Mouse (Mus musculus): Measurements from ENCODE around the gene Csrp3.

Csrp3 gene

DNA sequence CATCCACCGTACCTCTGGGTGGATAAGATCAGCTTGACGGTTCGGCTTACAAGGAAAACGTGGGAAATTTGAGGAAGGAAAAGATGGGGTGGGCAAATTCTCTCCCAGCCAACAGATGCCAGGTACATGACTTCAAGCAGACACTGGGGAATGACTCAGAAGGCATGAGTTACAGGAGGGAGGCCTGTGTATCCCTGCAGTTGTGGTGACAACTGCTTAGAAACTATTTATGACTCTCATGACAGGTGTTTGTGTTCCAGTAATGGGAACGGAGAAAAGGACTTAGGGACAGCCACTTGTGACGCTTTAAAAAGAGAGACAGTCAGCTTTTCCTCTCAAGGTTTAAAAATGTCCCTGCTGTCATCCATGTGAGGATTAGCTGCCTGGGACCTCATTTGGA, 22.3 kb upstream of the Csrp3 start:
- no peak for DNase-seq (ENCODE audit: inconsistent age in 2 of 2, low spot score in 1 of 2)

- DNase-seq (ENCODE audit: inconsistent age in 2 of 2, low spot score in 1 of 2): peak in 1 of 2 experiments; percentile 41
These were observed 19.7 kb upstream of the Csrp3 start for GRCm38 (mm10) chr7:48867576-48867975.

DNA sequence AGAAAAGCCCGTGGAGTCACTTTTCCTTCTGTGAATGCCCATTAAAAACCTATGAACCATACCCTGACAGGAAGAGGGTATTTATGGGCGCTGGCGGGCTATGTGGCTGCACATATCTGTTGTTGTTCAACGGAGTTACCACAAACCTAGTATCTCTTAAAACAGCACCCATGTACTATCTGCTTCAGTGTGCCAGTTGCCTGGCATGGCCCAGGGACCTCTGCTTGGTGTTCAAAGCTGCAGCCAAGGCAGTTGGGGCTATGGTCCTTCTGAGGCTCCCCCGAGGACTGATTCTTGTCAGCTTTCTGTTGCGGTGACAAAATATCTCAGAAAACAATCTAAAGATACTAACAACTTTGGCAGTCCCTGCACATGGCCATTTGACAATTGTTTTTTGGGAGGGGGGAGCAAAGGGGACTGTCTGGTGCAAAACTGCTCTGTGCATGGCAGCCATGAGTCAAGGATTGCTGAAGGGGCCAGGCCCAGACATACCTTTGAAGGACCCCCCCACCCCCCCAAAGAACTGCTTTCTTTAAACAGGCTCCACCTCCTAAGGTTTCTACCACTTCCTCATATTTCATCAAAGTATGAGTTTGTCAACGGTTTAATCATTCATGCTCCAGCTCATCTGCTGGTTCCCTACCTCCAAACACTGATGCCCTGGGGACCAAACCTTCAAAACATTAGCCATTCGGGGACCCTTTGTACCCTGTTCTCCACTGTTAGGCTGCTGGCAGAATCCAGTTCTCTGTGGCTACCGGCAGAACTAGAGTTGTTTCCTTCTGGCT, 17.0 kb upstream of the Csrp3 start:
- no peak for DNase-seq (ENCODE audit: inconsistent age in 2 of 2, low spot score in 1 of 2)

GRCm38 (mm10) chr7:48864199-48864598, 16.4 kb upstream of the Csrp3 start:
- no peak for DNase-seq (ENCODE audit: inconsistent age in 2 of 2, low spot score in 1 of 2)

DNA sequence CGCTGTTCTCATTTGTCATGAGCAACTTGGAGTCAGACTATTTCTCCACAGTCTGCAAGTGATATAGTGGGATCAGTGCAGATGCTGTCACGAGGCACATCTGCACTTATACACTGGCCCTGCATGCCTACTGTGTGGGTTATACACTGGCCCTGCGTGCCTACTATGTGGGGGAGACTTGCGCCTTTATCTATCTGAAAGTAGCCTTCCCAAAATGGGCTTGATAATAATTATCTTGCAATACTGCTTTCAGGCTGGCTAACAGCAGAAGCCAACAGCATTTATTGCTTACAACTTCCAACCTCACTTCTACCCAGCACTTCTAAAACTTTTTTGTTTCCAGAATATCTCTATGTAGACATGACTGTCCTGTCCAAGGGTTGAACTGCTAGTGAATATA, 14.0 kb upstream of the Csrp3 start:
- DNase-seq (ENCODE audit: inconsistent age in 2 of 2, low spot score in 1 of 2): no peak

- DNase-seq (ENCODE audit: inconsistent age in 2 of 2, low spot score in 1 of 2): peak in 1 of 2 experiments; percentile 58
These were observed 13.1 kb upstream of the Csrp3 start for GRCm38 (mm10) chr7:48860948-48861347.

DNA sequence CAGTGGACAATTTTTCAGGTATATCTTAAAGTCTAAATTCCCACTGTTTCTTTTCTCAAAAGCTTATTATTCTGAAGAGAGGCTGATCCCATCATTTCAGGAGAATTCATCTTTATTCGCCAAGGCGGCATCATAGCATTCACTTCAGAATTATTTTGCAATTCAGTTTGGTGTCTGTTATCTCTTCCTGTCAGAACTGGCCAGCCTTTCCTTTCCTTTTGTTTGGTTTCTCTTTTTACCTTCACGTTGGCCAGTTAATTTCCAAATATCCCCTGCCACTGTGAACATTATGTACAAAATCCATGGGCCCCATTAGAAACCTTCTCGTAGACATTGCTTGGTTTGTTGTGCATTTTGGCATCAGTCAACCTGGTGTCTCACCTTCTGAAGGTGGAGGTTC, 11.5 kb upstream of the Csrp3 start:
- DNase-seq (ENCODE audit: inconsistent age in 2 of 2, low spot score in 1 of 2): no peak

GRCm38 (mm10) chr7:48858257-48858656, 10.4 kb upstream of the Csrp3 start:
- DNase-seq (ENCODE audit: inconsistent age in 2 of 2, low spot score in 1 of 2): no peak

- DNase-seq (ENCODE audit: inconsistent age in 2 of 2, low spot score in 1 of 2): no peak
These were observed 7.6 kb upstream of the Csrp3 start for GRCm38 (mm10) chr7:48855461-48855860.

DNA sequence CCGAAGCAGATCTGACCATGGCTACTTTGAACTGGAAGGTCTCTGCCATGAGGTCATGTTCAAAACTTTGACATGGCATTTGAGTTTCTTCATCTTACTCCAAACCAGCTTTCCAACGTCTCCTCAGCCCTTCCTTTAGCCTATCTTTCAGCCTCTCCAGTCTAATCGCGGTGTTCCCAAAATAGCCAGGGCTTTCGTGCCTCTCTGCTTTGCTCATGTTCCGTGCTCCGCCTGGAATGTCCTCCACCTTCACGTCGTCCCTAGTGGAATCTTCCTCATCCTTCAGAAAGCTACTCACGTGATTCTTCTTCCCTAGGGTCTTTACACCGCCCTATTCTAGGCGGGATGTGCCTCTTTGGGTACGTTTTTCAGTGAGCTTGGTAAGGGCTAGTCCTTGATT, 5.7 kb upstream of the Csrp3 start:
- DNase-seq (ENCODE audit: inconsistent age in 2 of 2, low spot score in 1 of 2): no peak

- DNase-seq (ENCODE audit: inconsistent age in 2 of 2, low spot score in 1 of 2): no peak
These were observed 3.8 kb upstream of the Csrp3 start for GRCm38 (mm10) chr7:48851529-48852104.

DNA sequence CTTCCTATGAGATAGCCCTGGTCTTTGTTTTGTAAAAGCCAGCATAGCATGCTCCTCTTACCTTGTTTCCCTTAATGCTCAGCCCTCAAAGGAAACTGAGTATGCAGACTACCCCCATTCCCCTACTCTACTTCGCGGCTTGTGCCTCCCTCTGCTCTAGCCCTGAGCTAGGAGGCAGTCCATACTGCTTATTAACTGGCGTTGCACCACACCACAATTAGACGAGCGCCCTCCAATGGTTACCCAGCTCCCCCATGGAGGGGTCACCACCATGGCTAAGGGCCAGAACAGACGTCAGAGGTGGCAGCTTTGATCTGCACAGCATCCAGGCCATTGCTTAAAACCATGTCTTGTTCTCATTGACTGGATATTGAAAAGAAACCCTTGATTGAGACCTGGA, 1.1 kb downstream of the Csrp3 start:
- no peak for DNase-seq (ENCODE audit: inconsistent age in 2 of 2, low spot score in 1 of 2)

- no peak for DNase-seq (ENCODE audit: inconsistent age in 2 of 2, low spot score in 1 of 2)
These were observed 2.4 kb downstream of the Csrp3 start for GRCm38 (mm10) chr7:48845213-48845973.

- no peak for DNase-seq (ENCODE audit: inconsistent age in 2 of 2, low spot score in 1 of 2)
These were observed 4.3 kb downstream of the Csrp3 start for GRCm38 (mm10) chr7:48843541-48843940.

DNA sequence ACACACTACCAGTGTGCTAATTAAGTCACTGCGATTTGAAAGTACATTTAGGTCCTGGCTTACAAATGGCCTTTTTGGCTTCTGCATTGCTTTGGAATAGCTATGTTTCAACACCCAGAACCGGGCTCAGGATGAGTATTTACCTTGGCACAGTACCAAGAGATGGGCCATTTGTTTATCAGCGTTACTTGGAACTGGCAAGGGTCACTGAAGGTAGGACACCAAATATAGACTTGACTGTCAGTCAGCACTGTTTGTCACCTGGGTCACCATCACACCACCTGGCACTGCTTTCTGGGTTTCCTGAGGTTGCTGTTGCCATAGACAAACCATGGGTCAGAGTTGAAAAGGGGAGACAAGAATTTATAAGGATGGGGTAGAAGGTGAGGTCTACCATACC, 5.5 kb downstream of the Csrp3 start:
- peak; percentile 18 to 72 for DNase-seq (ENCODE audit: inconsistent age in 2 of 2, low spot score in 1 of 2)

DNA sequence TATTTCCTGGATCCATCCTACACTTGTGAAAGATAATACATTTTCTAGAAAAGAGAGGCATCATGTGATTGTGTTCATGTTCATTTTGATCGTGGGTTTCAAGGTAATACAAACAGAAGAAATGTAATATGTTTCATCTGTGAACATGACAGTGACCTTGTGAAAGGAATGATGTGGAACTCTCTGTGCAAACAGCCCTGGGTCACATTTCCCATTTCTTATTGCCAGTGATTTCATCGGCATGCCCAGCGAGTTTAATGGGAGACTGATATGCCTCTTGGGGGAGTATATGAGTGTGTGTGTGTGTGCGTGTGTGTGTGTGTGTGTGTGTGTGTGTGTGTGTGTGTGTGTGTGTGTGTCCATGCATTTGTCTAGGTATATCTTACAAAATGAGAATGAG, 6.3 kb downstream of the Csrp3 start:
- peak; percentile 27 to 45 for DNase-seq (ENCODE audit: inconsistent age in 2 of 2, low spot score in 1 of 2)

DNA sequence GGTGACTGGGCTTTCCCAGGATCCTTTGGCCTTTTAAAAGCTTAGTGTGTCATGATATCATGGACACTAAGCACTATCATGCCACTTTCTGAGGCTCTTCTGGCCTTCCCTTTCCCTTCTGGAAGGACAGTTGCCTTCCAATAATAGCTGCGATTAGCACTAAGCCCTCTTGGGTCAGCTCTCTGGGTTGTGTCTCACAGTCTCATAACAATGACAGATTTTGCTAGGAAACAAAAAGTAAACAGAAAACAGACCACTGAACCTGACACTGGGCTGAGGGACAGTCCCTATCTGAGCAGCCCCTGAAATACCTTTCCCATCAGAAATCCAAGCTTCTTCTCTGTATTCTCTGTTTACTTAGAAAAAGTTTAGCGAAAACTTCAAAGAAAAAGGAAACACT, 7.3 kb downstream of the Csrp3 start:
- DNase-seq (ENCODE audit: inconsistent age in 2 of 2, low spot score in 1 of 2): no peak

DNA sequence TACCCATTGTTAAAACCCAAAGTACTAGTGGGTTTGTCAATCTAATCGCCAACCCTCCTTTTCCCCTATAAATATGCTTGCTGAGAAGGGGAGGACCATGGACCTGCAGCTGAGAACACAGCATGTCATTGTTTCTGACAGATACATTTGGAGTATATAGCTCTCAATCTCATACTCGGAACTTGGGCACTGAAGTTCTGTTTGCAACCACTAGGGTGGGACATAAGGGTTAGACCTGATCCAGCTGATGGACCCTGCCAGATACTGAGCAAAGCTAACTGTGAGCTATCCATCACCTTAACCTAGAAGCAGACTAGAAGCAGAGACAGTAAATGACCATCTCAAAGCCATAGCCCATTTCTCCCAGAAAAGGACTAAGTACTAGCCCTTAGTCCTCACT, 9.4 kb downstream of the Csrp3 start:
- no peak for DNase-seq (ENCODE audit: inconsistent age in 2 of 2, low spot score in 1 of 2)

- no peak for DNase-seq (ENCODE audit: inconsistent age in 2 of 2, low spot score in 1 of 2)
These were observed 10.9 kb downstream of the Csrp3 start for GRCm38 (mm10) chr7:48836949-48837348.

GRCm38 (mm10) chr7:48834989-48835626, 12.7 kb downstream of the Csrp3 start:
- no peak for DNase-seq (ENCODE audit: inconsistent age in 2 of 2, low spot score in 1 of 2)

- no peak for DNase-seq (ENCODE audit: inconsistent age in 2 of 2, low spot score in 1 of 2)
These were observed 13.4 kb downstream of the Csrp3 start for GRCm38 (mm10) chr7:48834371-48834970.
